Mouse (Mus musculus) ES-Bruce4 (cell line): ENCODE data around the gene Rab27a.

Source experiments
- CTCF ChIP-seq: IDR thresholded peaks from one replicate; pipeline ENCODE4 v1.8.1; 2011; ENCODE audit warnings: low read depth, low read length
- EP300 ChIP-seq: IDR thresholded peaks from 2 replicates; pipeline ENCODE4 v1.6.1; 2011; ENCODE audit warnings: low read depth, low read length; ENCODE audit not compliant: insufficient read depth
- POLR2A ChIP-seq: IDR thresholded peaks from one replicate; pipeline ENCODE4 v1.8.1; 2011; ENCODE audit warnings: low read length; ENCODE audit not compliant: insufficient read depth

- TF ChIP-seq EP300, result 0 out of 2 replicates have a peak, but pooled peaks have one; percentile 54
- no peak for TF ChIP-seq CTCF
- TF ChIP-seq POLR2A, result no peak
Observed at GRCm38 (mm10) chr9:73089222-73089920, 44.7 kb downstream of the Rab27a start.
